Mouse (Mus musculus): ENCODE measurements around the gene Cenpl.

DNA sequence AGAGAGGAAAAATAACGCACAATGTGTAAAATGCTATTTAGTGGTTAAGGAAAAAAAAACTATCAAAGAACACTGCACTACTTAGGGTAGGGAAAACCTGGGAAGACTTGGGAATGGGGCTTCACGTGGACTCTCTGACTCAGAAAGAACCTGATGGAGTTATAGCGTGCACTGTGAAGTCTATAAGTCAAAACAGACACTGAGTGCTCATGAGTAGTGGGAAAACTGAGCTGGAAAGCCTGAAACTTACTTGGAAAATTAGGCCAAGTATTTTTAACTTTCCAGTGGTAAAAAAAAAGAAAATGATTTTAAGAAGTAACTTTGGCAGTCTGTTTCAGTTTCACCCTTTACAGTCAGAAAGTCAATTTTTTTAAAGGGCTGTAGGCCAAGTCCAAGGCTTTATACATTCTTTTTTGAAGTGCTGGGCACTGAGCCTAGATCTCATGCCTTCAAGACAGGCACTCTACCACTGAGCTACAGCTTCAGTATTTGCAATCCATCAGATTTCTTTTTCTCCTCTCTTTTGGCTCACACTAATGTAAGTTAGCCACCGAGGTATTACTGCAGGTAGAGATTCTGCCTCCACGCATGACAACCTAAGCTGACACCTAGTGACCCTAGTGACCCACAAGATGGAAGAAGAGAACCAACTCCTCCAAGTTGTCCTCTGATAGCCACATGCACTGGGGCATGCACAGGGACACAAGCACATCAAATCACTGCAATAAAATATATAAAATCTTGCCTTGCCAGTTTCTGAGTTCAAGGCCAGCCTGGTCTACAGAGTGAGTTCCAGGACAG lies 44.9 kb upstream of the Cenpl start:
- TF ChIP-seq CTCF (IDR thresholded peaks at IDR 0.05; ENCODE audit: low read depth, low read length) (no peak), GATA1 (IDR thresholded peaks at IDR 0.05; ENCODE audit: borderline replicate concordance, low read length) (no peak)
